Mouse (Mus musculus) heart, embryonic 11.5 days (tissue): ENCODE data around the gene Hoxd12. TPM values are rescaled to one million over a fixed set of nuclear protein-coding genes. Genes with fewer than 3 reads are reported as not detected.

Source experiments
- ATAC-seq: fragments of 200-750 bp; cut with Nextera tagmentation; replicated peaks from 2 replicates; pipeline ENCODE4 v1.8.0; 2017; ENCODE audit warnings: moderate library complexity; ENCODE audit not compliant: insufficient number of reproducible peaks, low FRiP score, low TSS enrichment
- H3K27ac ChIP-seq: fragments of 300-500 bp; sonication (generic); 2 replicates; pipeline ENCODE4 v1.5.1; 2014; ENCODE audit warnings: mild to moderate bottlenecking, low read depth, low read length
- H3K27me3 ChIP-seq: fragments of 300-500 bp; sonication (generic); 2 replicates; pipeline ENCODE4 v1.6.1; 2014; ENCODE audit warnings: mild to moderate bottlenecking, low read length, mixed read lengths; ENCODE audit not compliant: control insufficient read depth, insufficient read depth
- H3K36me3 ChIP-seq: fragments of 300-500 bp; sonication (generic); 2 replicates; pipeline ENCODE4 v1.6.1; 2014; ENCODE audit warnings: mild to moderate bottlenecking, low read length, moderate library complexity, mixed read lengths; ENCODE audit not compliant: control insufficient read depth, insufficient read depth
- H3K4me1 ChIP-seq: fragments of 300-500 bp; sonication (generic); 2 replicates; pipeline ENCODE4 v1.6.1; 2014; ENCODE audit warnings: low read length; ENCODE audit not compliant: control insufficient read depth, insufficient read depth
- H3K4me2 ChIP-seq: fragments of 300-500 bp; sonication (generic); 2 replicates; pipeline ENCODE4 v1.6.1; 2014; ENCODE audit warnings: mild to moderate bottlenecking, moderate library complexity
- H3K4me3 ChIP-seq: fragments of 300-500 bp; sonication (generic); 2 replicates; pipeline ENCODE4 v1.5.1; 2014; ENCODE audit warnings: low read depth, low read length
- H3K9ac ChIP-seq: fragments of 300-500 bp; sonication (generic); 2 replicates; pipeline ENCODE4 v1.6.1; 2014; ENCODE audit warnings: mild to moderate bottlenecking, low read depth, low read length, moderate library complexity
- H3K9me3 ChIP-seq: fragments of 300-500 bp; sonication (generic); replicated peaks from 2 replicates; pipeline ENCODE4 v1.6.1; 2016; ENCODE audit warnings: low read length; ENCODE audit not compliant: control insufficient read depth
- WGBS: fragments of 180-500 bp; shearing (Covaris S2); extraction: QIAGEN DNeasy Blood & Tissue Kit; methylation state at CpG from one replicate; pipeline ENCODE4 v1.1.7; 2014; ENCODE audit not compliant: insufficient replicate concordance; 5-methylcytosine and 5-hydroxymethylcytosine counted together
- microRNA counts: library from miRNA; unstranded; fragments of <30 nt; microRNA quantifications from one replicate; lab custom pipeline; 2015
- microRNA-seq: library from miRNA; unstranded; fragments of <30 nt; microRNA quantifications from one replicate; pipeline ENCODE4, GENCODE M21; 2016; ENCODE audit warnings: borderline number of aligned reads
- polyA plus RNA-seq: library from polyadenylated mRNA; unstranded; fragments of >200 nt; fragmentation: Nextera tagmentation; extraction: Ambion mirVana; gene quantifications from 2 replicates; pipeline ENCODE4 v1.2.1, GENCODE M21; 2014

Gene Hoxd12
- polyA plus RNA-seq, 1 experiment from 2014 or later, result not detected

GRCm38 (mm10) chr2:74726973-74727639 is 52.3 kb downstream of the Hoxd12 start:
- H3K4me1 ChIP-seq, result peaks cover 6% of the 10 kb centered on the region; the same call in 1 of the 2 replicates
- 1% methylated on average over 43 of the region's 43 CpGs for WGBS
- H3K36me3 ChIP-seq, result no peaks in the 10 kb centered on the region
- ATAC-seq, result no peak
- H3K4me2 ChIP-seq, result peak overlapping the region; percentile 63
- no peaks in the 10 kb centered on the region for H3K9me3 ChIP-seq
- H3K27me3 ChIP-seq, result peaks cover 96% of the 10 kb centered on the region
- H3K9ac ChIP-seq, result 0 out of 2 replicates have a peak overlapping the region, but pooled peaks have one; percentile 22
- H3K27ac ChIP-seq, result no peak overlapping the region
- peak overlapping the region; percentile 38 for H3K4me3 ChIP-seq

MicroRNAs encoded within 50 kb of the gene (microRNA counts, 519-probe panel; counts per million panel counts)
- microRNA mmu-miR-10b (lab: Ali Mortazavi, UCI), result 32.2 counts per million

Small RNA genes within 50 kb of the gene (microRNA-seq; reads per million reads assigned to microRNA genes)
- gene Gm44463 (not detected), gene Mir10b (977 reads per million, percentile 84 among the genes with 10 or more reads in this experiment)

Other genes with a start within 250 kb of the Hoxd12 start
- gene Lnpk, start 95.6 kb upstream of the Hoxd12 start, polyA plus RNA-seq, result 23.1 and 31.7 TPM in 2 replicates
- gene Evx2, start 15.5 kb upstream of the Hoxd12 start, polyA plus RNA-seq, result not detected in 2 replicates
- gene Hoxd13, start 6.7 kb upstream of the Hoxd12 start, polyA plus RNA-seq, result not detected in 2 replicates
- not detected in 2 replicates for gene Hoxd11, start 4.5 kb downstream of the Hoxd12 start, polyA plus RNA-seq
- 0.11 TPM in 1 of 2 replicates, not detected in the other for gene Hoxd10, start 16.9 kb downstream of the Hoxd12 start, polyA plus RNA-seq
- gene Hoxd9, start 22.7 kb downstream of the Hoxd12 start, polyA plus RNA-seq, result 0.13 TPM in 1 of 2 replicates, not detected in the other
- 0.27 and 0.30 TPM in 2 replicates for gene Hoxd8, start 29.6 kb downstream of the Hoxd12 start, polyA plus RNA-seq
- 2.0 and 3.1 TPM in 2 replicates for gene Hoxd3, start 36.9 kb downstream of the Hoxd12 start, polyA plus RNA-seq
- not detected in 2 replicates for gene Hoxd4, start 36.9 kb downstream of the Hoxd12 start, polyA plus RNA-seq
- 0.10 TPM in 1 of 2 replicates, not detected in the other for gene Gm28230, start 51.7 kb downstream of the Hoxd12 start, polyA plus RNA-seq
- gene Hoxd1, start 88.0 kb downstream of the Hoxd12 start, polyA plus RNA-seq, result 0.20 TPM in 1 of 2 replicates, not detected in the other
- gene Mtx2, start 150.8 kb downstream of the Hoxd12 start, polyA plus RNA-seq, result 164 and 166 TPM in 2 replicates